Mouse (Mus musculus): ENCODE results near the gene Dhx37. TPM values are rescaled to one million over a fixed set of nuclear protein-coding genes. Genes with fewer than 3 reads are reported as not detected.
A peak's percentile ranks its signal among the peaks of the same experiment; 100 is the strongest.

Gene Dhx37
- total and polyA plus RNA-seq, 2 experiments from 2014 or later = 8.0 to 27.5 TPM

GRCm38 (mm10) chr5:125378919-125379318, 55.0 kb downstream of the Dhx37 start:
- 84% methylated on average over 5 of the region's 5 CpGs for WGBS
- no peaks in the 10 kb centered on the region for H3K4me1 ChIP-seq (ENCODE audit: insufficient read depth, low read length)

GRCm38 (mm10) chr5:125377214-125377613, 56.7 kb downstream of the Dhx37 start:
- 52% methylated on average over 7 of the region's 7 CpGs for WGBS
- Histone ChIP-seq H3K36me3 (ENCODE audit: insufficient read depth, low read length) (no peaks in the 10 kb centered on the region), H3K4me3 (ENCODE audit: low read length) (no peak overlapping the region), H3K9ac (replicated peaks; ENCODE audit: low read length) (no peak overlapping the region), H3K4me1 (ENCODE audit: insufficient read depth, low read length) (no peaks in the 10 kb centered on the region), H3K27ac (no peak overlapping the region), H3K4me2 (ENCODE audit: low read depth, low read length) (no peak overlapping the region), H3K27me3 (ENCODE audit: insufficient read depth, low read length) (no peaks in the 10 kb centered on the region), H3K9me3 (ENCODE audit: low read length) (no peaks in the 10 kb centered on the region)
- ATAC-seq = no peak
- no peak for TF ChIP-seq CTCF (IDR thresholded peaks at IDR 0.05; ENCODE audit: low read depth)
- DNase-seq (ENCODE audit: low spot score) = no peak

More at GRCm38 (mm10) chr5:125378919-125379318, 55.0 kb downstream of the Dhx37 start:
- ATAC-seq (no peak), DNase-seq (ENCODE audit: low spot score) (no peak)
- Histone ChIP-seq H3K36me3 (ENCODE audit: insufficient read depth, low read length) (no peaks in the 10 kb centered on the region), H3K4me2 (ENCODE audit: low read depth, low read length) (no peak overlapping the region), H3K27me3 (ENCODE audit: insufficient read depth, low read length) (no peaks in the 10 kb centered on the region), H3K27ac (no peak overlapping the region), H3K9me3 (ENCODE audit: low read length) (no peaks in the 10 kb centered on the region), H3K9ac (replicated peaks; ENCODE audit: low read length) (no peak overlapping the region), H3K4me3 (ENCODE audit: low read length) (no peak overlapping the region)
- no peak; the same call in 1 of the 2 replicates for TF ChIP-seq CTCF (IDR thresholded peaks at IDR 0.05; ENCODE audit: low read depth)

GRCm38 (mm10) chr5:125375871-125376270, 58.0 kb downstream of the Dhx37 start:
- 87% methylated on average over 2 of the region's 2 CpGs for whole genome bisulfite sequencing
- Histone ChIP-seq H3K9me3 (ENCODE audit: low read length) (no peaks in the 10 kb centered on the region), H3K4me2 (ENCODE audit: low read depth, low read length) (no peak overlapping the region), H3K36me3 (ENCODE audit: insufficient read depth, low read length) (no peaks in the 10 kb centered on the region), H3K4me1 (ENCODE audit: insufficient read depth, low read length) (no peaks in the 10 kb centered on the region), H3K4me3 (ENCODE audit: low read length) (no peak overlapping the region), H3K9ac (replicated peaks; ENCODE audit: low read length) (no peak overlapping the region), H3K27me3 (ENCODE audit: insufficient read depth, low read length) (no peaks in the 10 kb centered on the region), H3K27ac (no peak overlapping the region)
- DNase-seq (ENCODE audit: low spot score) = no peak
- no peak for TF ChIP-seq CTCF (IDR thresholded peaks at IDR 0.05; ENCODE audit: low read depth)
- no peak for ATAC-seq

DNA sequence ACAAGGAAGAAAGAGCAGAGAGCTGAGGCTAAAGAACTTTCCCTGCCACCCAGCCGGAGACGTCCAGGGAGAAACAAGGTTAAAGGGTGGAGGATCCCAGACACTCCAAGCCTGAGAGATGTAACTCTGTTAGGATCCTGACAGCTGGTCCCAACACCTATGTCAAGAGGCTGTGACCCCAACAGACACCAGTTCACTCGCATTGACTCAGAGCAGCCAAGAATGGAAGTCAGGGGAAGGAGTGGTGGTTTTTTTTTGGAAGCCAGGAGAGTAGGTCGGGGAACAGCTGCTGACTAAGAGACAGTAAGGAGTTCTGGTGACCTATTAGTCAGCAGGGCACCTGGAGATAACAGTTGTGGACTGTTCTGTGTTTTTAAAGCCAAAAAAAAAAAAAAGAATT, 61.9 kb downstream of the Dhx37 start:
- Histone ChIP-seq H3K27ac (no peak overlapping the region), H3K4me1 (ENCODE audit: insufficient read depth, low read length) (no peaks in the 10 kb centered on the region), H3K4me3 (ENCODE audit: low read length) (no peak overlapping the region), H3K36me3 (ENCODE audit: insufficient read depth, low read length) (no peaks in the 10 kb centered on the region), H3K9ac (replicated peaks; ENCODE audit: low read length) (no peak overlapping the region), H3K9me3 (ENCODE audit: low read length) (no peaks in the 10 kb centered on the region), H3K27me3 (ENCODE audit: insufficient read depth, low read length) (no peaks in the 10 kb centered on the region), H3K4me2 (ENCODE audit: low read depth, low read length) (no peak overlapping the region)
- TF ChIP-seq CTCF (IDR thresholded peaks at IDR 0.05; ENCODE audit: low read depth) = no peak
- ATAC-seq = no peak
- 95% methylated on average over 4 of the region's 4 CpGs for WGBS
- DNase-seq (ENCODE audit: low spot score) = no peak

DNA sequence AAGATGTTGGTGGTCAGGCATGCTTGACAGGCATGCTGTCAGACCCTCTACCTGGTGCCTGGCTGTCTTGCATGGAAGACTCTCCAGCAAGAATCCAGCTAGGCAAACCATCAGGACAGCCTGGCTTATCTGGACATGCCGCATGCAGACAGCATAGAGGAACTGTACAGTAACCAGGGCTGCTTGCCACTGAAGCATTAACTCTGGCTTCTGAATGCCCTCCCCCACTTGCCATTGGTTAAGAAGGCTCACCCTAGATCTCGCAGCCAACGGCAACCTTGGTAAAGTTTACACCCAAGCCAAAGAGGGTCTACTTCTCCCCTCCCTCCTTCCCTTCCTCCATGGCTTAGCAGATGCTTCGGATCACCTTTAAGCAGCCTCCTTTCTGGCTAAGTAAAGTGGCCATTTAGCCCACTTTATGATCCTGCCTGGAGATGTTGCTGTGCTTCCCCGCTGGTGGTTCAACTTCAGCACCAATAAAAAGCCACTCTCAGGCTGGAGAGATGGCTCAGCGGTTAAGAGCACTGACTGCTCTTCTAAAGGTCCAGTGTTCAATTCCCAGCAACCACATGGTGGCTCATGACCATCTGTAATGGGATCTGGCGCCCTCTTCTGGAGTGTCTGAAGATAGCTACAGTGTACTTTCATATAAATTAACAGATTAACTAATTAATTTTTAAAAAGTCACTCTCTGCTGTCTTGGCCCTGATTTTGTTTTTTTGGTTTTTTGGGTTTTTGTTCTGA, 62.8 kb downstream of the Dhx37 start:
- Histone ChIP-seq H3K4me2 (ENCODE audit: low read depth, low read length) (no peak overlapping the region), H3K27me3 (ENCODE audit: insufficient read depth, low read length) (no peaks in the 10 kb centered on the region), H3K27ac (no peak overlapping the region), H3K9ac (replicated peaks; ENCODE audit: low read length) (no peak overlapping the region), H3K4me1 (ENCODE audit: insufficient read depth, low read length) (no peaks in the 10 kb centered on the region), H3K9me3 (ENCODE audit: low read length) (no peaks in the 10 kb centered on the region), H3K36me3 (ENCODE audit: insufficient read depth, low read length) (no peaks in the 10 kb centered on the region), H3K4me3 (ENCODE audit: low read length) (no peak overlapping the region)
- no peak for TF ChIP-seq CTCF (IDR thresholded peaks at IDR 0.05; ENCODE audit: low read depth)
- no peak for DNase-seq (ENCODE audit: low spot score)
- no peak for ATAC-seq
- WGBS = 76% methylated on average over 7 of the region's 7 CpGs

- ATAC-seq = 0 out of 2 replicates have a peak, but pooled peaks have one; percentile 43
- 0% methylated on average over 4 of the region's 4 CpGs for WGBS
Measured at GRCm38 (mm10) chr5:125368568-125368967, 65.4 kb downstream of the Dhx37 start.

DNA sequence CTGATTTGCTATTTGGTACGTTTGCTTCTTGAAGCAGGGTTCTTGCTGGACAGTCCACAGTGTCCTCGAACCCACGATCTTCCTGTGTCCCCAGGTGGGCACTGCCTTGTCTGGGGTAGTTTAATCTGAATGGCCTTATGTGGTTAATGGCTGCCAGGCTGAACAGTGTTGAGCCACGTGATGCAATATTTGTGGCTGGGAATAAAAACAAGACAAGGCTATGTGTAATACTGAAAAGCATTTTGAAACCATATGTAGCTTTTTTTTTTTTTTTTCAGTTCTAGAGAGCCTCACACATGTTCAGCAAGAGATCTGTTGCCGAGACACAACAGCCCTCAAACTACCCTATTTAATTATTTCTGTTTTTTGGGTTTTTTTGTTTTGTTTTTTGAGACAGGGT, 65.8 kb downstream of the Dhx37 start:
- H3K27me3 ChIP-seq (ENCODE audit: insufficient read depth, low read length) = no peaks in the 10 kb centered on the region
- ATAC-seq = no peak
- H3K4me2 ChIP-seq (ENCODE audit: low read depth, low read length) = no peak overlapping the region
- WGBS = 70% methylated on average over 5 of the region's 5 CpGs
- TF ChIP-seq CTCF (IDR thresholded peaks at IDR 0.05; ENCODE audit: low read depth) = no peak
- H3K9ac ChIP-seq (replicated peaks; ENCODE audit: low read length) = no peak overlapping the region
- H3K36me3 ChIP-seq (ENCODE audit: insufficient read depth, low read length) = no peaks in the 10 kb centered on the region
- H3K27ac ChIP-seq = no peak overlapping the region
- no peaks in the 10 kb centered on the region for H3K4me1 ChIP-seq (ENCODE audit: insufficient read depth, low read length)
- no peak for DNase-seq (ENCODE audit: low spot score)
- H3K9me3 ChIP-seq (ENCODE audit: low read length) = no peaks in the 10 kb centered on the region
- H3K4me3 ChIP-seq (ENCODE audit: low read length) = no peak overlapping the region

More at GRCm38 (mm10) chr5:125368568-125368967, 65.4 kb downstream of the Dhx37 start:
- peak; percentile 87 for TF ChIP-seq CTCF (IDR thresholded peaks at IDR 0.05; ENCODE audit: low read depth)
- no peak overlapping the region for H3K4me2 ChIP-seq (ENCODE audit: low read depth, low read length)
- no peak overlapping the region for H3K27ac ChIP-seq
- H3K36me3 ChIP-seq (ENCODE audit: insufficient read depth, low read length) = no peaks in the 10 kb centered on the region
- H3K9ac ChIP-seq (replicated peaks; ENCODE audit: low read length) = no peak overlapping the region
- no peaks in the 10 kb centered on the region for H3K4me1 ChIP-seq (ENCODE audit: insufficient read depth, low read length)
- H3K9me3 ChIP-seq (ENCODE audit: low read length) = no peaks in the 10 kb centered on the region
- DNase-seq (ENCODE audit: low spot score) = peak; percentile 82
- no peaks in the 10 kb centered on the region for H3K27me3 ChIP-seq (ENCODE audit: insufficient read depth, low read length)
- no peak overlapping the region for H3K4me3 ChIP-seq (ENCODE audit: low read length)

All from hindbrain, postnatal 0 days (tissue).